Comparison of ENCODE assay signal across 9 mouse cellular contexts in the genomic region with DNA sequence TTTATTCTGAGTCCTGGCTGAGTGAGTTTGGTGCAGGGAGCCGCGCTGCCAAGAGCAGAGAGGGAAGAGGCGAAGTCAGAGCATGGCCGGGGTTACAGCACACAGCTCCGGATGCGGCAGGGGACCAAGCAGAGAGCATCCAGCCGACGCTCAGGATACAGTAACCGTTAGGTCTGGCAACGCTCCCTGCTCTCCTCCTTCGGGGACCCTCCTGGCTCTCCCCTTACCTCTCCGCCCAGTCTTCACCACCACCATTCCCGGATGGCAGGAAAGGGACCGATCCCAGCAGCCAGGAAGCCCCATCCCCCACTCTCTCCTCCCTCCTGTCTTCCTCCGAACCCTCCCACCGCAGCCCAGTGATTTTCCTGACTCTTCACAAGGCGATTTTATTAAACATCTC. TPM values are rescaled to one million over a fixed set of nuclear protein-coding genes. Genes with fewer than 3 reads are reported as not detected.
DNase-seq lines count a peak whose midpoint lies in the region; ATAC-seq and TF ChIP-seq lines count a peak whose summit lies in the region.
"Had no signal": no experiment of that assay in that cellular context is flagged by ENCODE, and none has a peak within 500 bp of the region (broad histone marks: within the 10 kb centered on the region; RNA-seq: fewer than 3 reads in every experiment).

No protein-coding gene starts in this region.

- no peak for TF ChIP-seq POLR2A in myocyte (IDR thresholded peaks at IDR 0.05; ENCODE audit: insufficient read length, low read depth)

- H3K27ac ChIP-seq in layer of hippocampus, adult 2 months: peak overlapping the region; percentile 94
- H3K27ac ChIP-seq in forebrain, embryonic 12.5 days: peak overlapping the region; percentile 54; the same call in 1 of the 2 replicates
- no peak overlapping the region for H3K27ac ChIP-seq in intestine, embryonic 15.5 days

- H3K4me1 ChIP-seq in forebrain, embryonic 12.5 days: peaks cover 10% of the 10 kb centered on the region
- H3K4me1 ChIP-seq in intestine, embryonic 15.5 days (replicated peaks): no peaks in the 10 kb centered on the region; the same call in 1 of the 2 replicates

- H3K4me3 ChIP-seq in layer of hippocampus, adult 2 months: peak overlapping the region; percentile 61
- H3K4me3 ChIP-seq in forebrain, embryonic 12.5 days (replicated peaks): peak overlapping the region; percentile 43
- peak overlapping the region; percentile 38 for H3K4me3 ChIP-seq in intestine, embryonic 15.5 days (replicated peaks)
- no peak overlapping the region for H3K4me3 ChIP-seq in myocyte

- ATAC-seq in forebrain, embryonic 12.5 days (ENCODE audit: low FRiP score): peak; percentile 76
- ATAC-seq in intestine, embryonic 15.5 days: peak; percentile 41; the same call in 1 of the 2 replicates
- ATAC-seq: Patski had no signal

- no peaks in the 10 kb centered on the region for H3K36me3 ChIP-seq in forebrain, embryonic 12.5 days (replicated peaks)
- no peaks in the 10 kb centered on the region for H3K36me3 ChIP-seq in intestine, embryonic 15.5 days
- no peaks in the 10 kb centered on the region for H3K36me3 ChIP-seq in myocyte (ENCODE audit: control insufficient read depth, insufficient read depth)

- H3ac ChIP-seq in myocyte (ENCODE audit: control insufficient read depth, insufficient read length): no peak overlapping the region

- H3K9ac ChIP-seq in forebrain, embryonic 12.5 days: peak overlapping the region; percentile 61
- H3K9ac ChIP-seq in intestine, embryonic 15.5 days: peak overlapping the region; percentile 39; the same call in 1 of the 2 replicates

- no peak for DNase-seq in layer of hippocampus, adult 2 months (ENCODE audit: low spot score in 2 of 2)
- no peak for DNase-seq in layer of hippocampus, adult 9-10 months (ENCODE audit: low spot score)
- peak; percentile 78 for DNase-seq in cerebellum, adult 11-12 months
- DNase-seq in spleen, adult 12 weeks (ENCODE audit: low spot score): no peak
- DNase-seq in adrenal gland, adult 18-20 months (ENCODE audit: low spot score in 2 of 2): no peak

- WGBS in forebrain, embryonic 12.5 days: under 1% methylated on average over 17 of the region's 17 CpGs
- whole genome bisulfite sequencing in intestine, embryonic 15.5 days: 1% methylated on average over 16 of the region's 17 CpGs

- no peak for TF ChIP-seq CTCF in layer of hippocampus, adult 2 months (conservative IDR thresholded peaks at IDR 0.05)

- H3K9me3 ChIP-seq in forebrain, embryonic 12.5 days: no peaks in the 10 kb centered on the region
- H3K9me3 ChIP-seq in intestine, embryonic 15.5 days: no peaks in the 10 kb centered on the region

- H3K27me3 ChIP-seq in forebrain, embryonic 12.5 days: peaks cover 36% of the 10 kb centered on the region
- H3K27me3 ChIP-seq in intestine, embryonic 15.5 days (replicated peaks): peaks cover 14% of the 10 kb centered on the region
- H3K27me3 ChIP-seq in myocyte (ENCODE audit: control insufficient read depth, insufficient read depth, insufficient read length): no peaks in the 10 kb centered on the region

- peak overlapping the region; percentile 67 for H3K4me2 ChIP-seq in forebrain, embryonic 12.5 days
- H3K4me2 ChIP-seq in intestine, embryonic 15.5 days (replicated peaks): peak overlapping the region; percentile 80
- H3K4me2 ChIP-seq in myocyte (ENCODE audit: low read depth): peak overlapping the region; percentile 46

- no peaks in the 10 kb centered on the region for H3K79me2 ChIP-seq in myocyte (ENCODE audit: control insufficient read depth, insufficient read depth)

TF ChIP-seq in myocyte, 11 proteins besides CTCF, POLR2A, EP300 and RAD21:
- TF ChIP-seq CEBPB (IDR thresholded peaks at IDR 0.05; ENCODE audit: insufficient read depth, poor library complexity, severe bottlenecking) (no peak), USF1 (IDR thresholded peaks at IDR 0.05; ENCODE audit: low read depth) (no peak), MYOD1 (IDR thresholded peaks at IDR 0.05; ENCODE audit: control insufficient read depth in 1 of 3, insufficient read length in 2 of 3, low read depth in 2 of 3) (no peak), TCF3 (IDR thresholded peaks at IDR 0.05; ENCODE audit: insufficient read length, low read depth) (no peak), MYOG (IDR thresholded peaks at IDR 0.05; ENCODE audit: control insufficient read depth in 1 of 3, insufficient read depth in 1 of 3, insufficient read length in 2 of 3, low read depth in 2 of 3) (no peak), SRF (IDR thresholded peaks at IDR 0.05; ENCODE audit: control insufficient read depth, insufficient read length, low read depth) (no peak), TCF12 (IDR thresholded peaks at IDR 0.05; ENCODE audit: insufficient read depth, poor library complexity, severe bottlenecking) (no peak), MAX (IDR thresholded peaks at IDR 0.05; ENCODE audit: low read depth) (no peak), POLR2AphosphoS2 (IDR thresholded peaks at IDR 0.05; ENCODE audit: insufficient read length, low read depth) (no peak), REST (IDR thresholded peaks at IDR 0.05; ENCODE audit: insufficient read depth, insufficient read length) (no peak), E2F4 (IDR thresholded peaks at IDR 0.05; ENCODE audit: insufficient read depth) (no peak)

RNA-seq across cellular contexts. Expression of a gene that starts 20.7 kb away (rescaled TPM):
- 100 to 1,000 TPM; 124 to 129 TPM for total RNA-seq in layer of hippocampus, adult 2 months (2021)
- polyA plus RNA-seq in forebrain, embryonic 12.5 days (2016; fragmentation: Nextera tagmentation; extraction: Ambion mirVana): 6.0 and 6.1 TPM in 2 replicates
- 1.5 and 2.3 TPM in 2 replicates for polyA plus RNA-seq in intestine, embryonic 15.5 days (2015; fragmentation: Nextera tagmentation; extraction: Ambion mirVana)
- 3.1 TPM for polyA plus RNA-seq in myocyte (2012; fragmentation: generic; extraction: Trizol)
- total RNA-seq in adrenal gland, adult 18-20 months (2021): 10 to 100 TPM; 28.4 to 34.3 TPM

RNA-seq across cellular contexts. Expression of a gene that starts 20.8 kb away (rescaled TPM):
- 100 to 1,000 TPM; 103 to 104 TPM for total RNA-seq in layer of hippocampus, adult 2 months (2021)
- polyA plus RNA-seq in forebrain, embryonic 12.5 days (2016; fragmentation: Nextera tagmentation; extraction: Ambion mirVana): 90.5 and 97.1 TPM in 2 replicates
- 126 and 128 TPM in 2 replicates for polyA plus RNA-seq in intestine, embryonic 15.5 days (2015; fragmentation: Nextera tagmentation; extraction: Ambion mirVana)
- polyA plus RNA-seq in myocyte (2012; fragmentation: generic; extraction: Trizol): 82.3 TPM
- total RNA-seq in adrenal gland, adult 18-20 months (2021): 10 to 100 TPM; 71.6 to 84.6 TPM

RNA-seq across cellular contexts. Expression of a gene that starts 56.9 kb away (rescaled TPM):
- total RNA-seq in layer of hippocampus, adult 2 months (2021): 10 to 100 TPM; 75.7 to 84.7 TPM
- polyA plus RNA-seq in forebrain, embryonic 12.5 days (2016; fragmentation: Nextera tagmentation; extraction: Ambion mirVana): 50.3 and 50.8 TPM in 2 replicates
- 89.9 and 113 TPM in 2 replicates for polyA plus RNA-seq in intestine, embryonic 15.5 days (2015; fragmentation: Nextera tagmentation; extraction: Ambion mirVana)
- polyA plus RNA-seq in myocyte (2012; fragmentation: generic; extraction: Trizol): 112 TPM
- 100 to 1,000 TPM; 173 to 221 TPM for total RNA-seq in adrenal gland, adult 18-20 months (2021)

RNA-seq across cellular contexts. Expression of a gene that starts 57.8 kb away (rescaled TPM):
- total RNA-seq in layer of hippocampus, adult 2 months (2021): 100 to 1,000 TPM; 238 to 248 TPM
- polyA plus RNA-seq in forebrain, embryonic 12.5 days (2016; fragmentation: Nextera tagmentation; extraction: Ambion mirVana): 187 and 195 TPM in 2 replicates
- polyA plus RNA-seq in intestine, embryonic 15.5 days (2015; fragmentation: Nextera tagmentation; extraction: Ambion mirVana): 119 and 120 TPM in 2 replicates
- 220 TPM for polyA plus RNA-seq in myocyte (2012; fragmentation: generic; extraction: Trizol)
- total RNA-seq in adrenal gland, adult 18-20 months (2021): 100 to 1,000 TPM; 224 to 268 TPM
